12 mouse cellular contexts compared by ENCODE assay signal in the genomic region with DNA sequence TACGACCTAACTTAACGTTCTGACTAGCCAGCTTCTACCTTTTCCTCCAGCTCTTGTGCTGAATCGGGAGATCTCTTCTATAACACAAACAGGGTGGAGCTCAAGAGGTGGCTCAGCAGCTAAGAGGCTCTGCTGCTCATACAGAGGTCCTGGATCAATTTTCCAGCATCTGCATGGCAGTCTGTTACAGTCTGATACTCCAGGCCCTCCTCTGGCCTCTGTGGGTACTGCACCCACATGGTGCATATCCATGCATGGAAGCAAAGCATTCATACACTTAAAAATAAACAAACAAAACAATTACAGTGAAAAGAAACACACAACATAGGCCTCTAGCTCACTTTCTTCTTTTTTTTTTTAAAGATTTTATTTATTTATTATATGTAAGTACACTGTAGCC. TPM values are rescaled to one million over a fixed set of nuclear protein-coding genes. Genes with fewer than 3 reads are reported as not detected.
A peak's percentile ranks its signal among the peaks of the same experiment; 100 is the strongest.
DNase-seq lines count a peak whose midpoint lies in the region; ATAC-seq and TF ChIP-seq lines count a peak whose summit lies in the region.
"Not testable (repeated sequence)": the region's sequence is repeated elsewhere in the genome, so short reads cannot be mapped to it uniquely, and the experiment has no call there.
"Had no signal": no experiment of that assay in that cellular context is flagged by ENCODE, and none has a peak within 500 bp of the region (broad histone marks: within the 10 kb centered on the region; RNA-seq: fewer than 3 reads in every experiment).

No protein-coding gene starts in this region.

- not testable (repeated sequence) for TF ChIP-seq EP300 in liver, postnatal 0 days (IDR thresholded peaks at IDR 0.05; ENCODE audit: low read depth)

- H3K4me1 ChIP-seq in embryonic facial prominence, embryonic 10.5 days; forebrain, embryonic 15.5 days; heart, embryonic 13.5 days; intestine, embryonic 15.5 days (replicated peaks); limb, embryonic 13.5 days; liver, postnatal 0 days (ENCODE audit: insufficient read depth); neural tube, embryonic 12.5 days: not testable (repeated sequence)

- not testable (repeated sequence) for ATAC-seq in forebrain, embryonic 15.5 days (replicated peaks); heart, embryonic 13.5 days (ENCODE audit: extremely low read depth, insufficient number of reproducible peaks, low FRiP score, low TSS enrichment); intestine, embryonic 15.5 days; limb, embryonic 13.5 days (ENCODE audit: low FRiP score, low read depth); liver, postnatal 0 days; neural tube, embryonic 12.5 days (ENCODE audit: low FRiP score, low read depth)
- ATAC-seq in megakaryocyte-erythroid progenitor cell, adult 5-6 weeks (replicated peaks; ENCODE audit: low FRiP score, low TSS enrichment, poor library complexity, severe bottlenecking) = peak; percentile 51

- not testable (repeated sequence) for DNase-seq in embryonic facial prominence, embryonic 10.5 days (ENCODE audit: low spot score); liver, postnatal 0 days

- not testable (repeated sequence) for H3K27me3 ChIP-seq in embryonic facial prominence, embryonic 10.5 days (replicated peaks; ENCODE audit: low read depth, poor library complexity, severe bottlenecking); forebrain, embryonic 15.5 days; heart, embryonic 13.5 days (replicated peaks); intestine, embryonic 15.5 days (replicated peaks); limb, embryonic 13.5 days; liver, postnatal 0 days (ENCODE audit: insufficient read depth, low read length); neural tube, embryonic 12.5 days (replicated peaks)

- H3K4me2 ChIP-seq in forebrain, embryonic 15.5 days (replicated peaks) = not testable (repeated sequence)
- peak overlapping the region; percentile 82; the same call in 1 of the 2 replicates for H3K4me2 ChIP-seq in heart, embryonic 13.5 days
- peak overlapping the region; percentile 75 for H3K4me2 ChIP-seq in intestine, embryonic 15.5 days (replicated peaks)
- peak overlapping the region; percentile 73 for H3K4me2 ChIP-seq in limb, embryonic 13.5 days (replicated peaks)
- H3K4me2 ChIP-seq in liver, postnatal 0 days (ENCODE audit: low read depth, low read length) = peak overlapping the region; percentile 74; the same call in 1 of the 2 replicates
- peak overlapping the region; percentile 75; the same call in 1 of the 2 replicates for H3K4me2 ChIP-seq in neural tube, embryonic 12.5 days (replicated peaks)

- not testable (repeated sequence) for H3K27ac ChIP-seq in embryonic facial prominence, embryonic 10.5 days (replicated peaks); forebrain, embryonic 15.5 days (replicated peaks); heart, embryonic 13.5 days (replicated peaks); intestine, embryonic 15.5 days; limb, embryonic 13.5 days; liver, postnatal 0 days (ENCODE audit: low read depth); neural tube, embryonic 12.5 days

- H3K9ac ChIP-seq in forebrain, embryonic 15.5 days (replicated peaks); heart, embryonic 13.5 days; intestine, embryonic 15.5 days; limb, embryonic 13.5 days; liver, postnatal 0 days (replicated peaks); neural tube, embryonic 12.5 days: not testable (repeated sequence)

- TF ChIP-seq CTCF in liver, postnatal 0 days (IDR thresholded peaks at IDR 0.05; ENCODE audit: low read depth) = 0 out of 2 replicates have a peak, but pooled peaks have one; percentile 2

- H3K4me3 ChIP-seq in embryonic facial prominence, embryonic 10.5 days = peak overlapping the region; percentile 68
- peak overlapping the region; percentile 70; the same call in 1 of the 2 replicates for H3K4me3 ChIP-seq in forebrain, embryonic 15.5 days
- H3K4me3 ChIP-seq in heart, embryonic 13.5 days = peak overlapping the region; percentile 72
- not testable (repeated sequence) for H3K4me3 ChIP-seq in intestine, embryonic 15.5 days (replicated peaks); liver, postnatal 0 days (ENCODE audit: low read depth, low read length); neural tube, embryonic 12.5 days
- peak overlapping the region; percentile 63 for H3K4me3 ChIP-seq in limb, embryonic 13.5 days

- WGBS in embryonic facial prominence, embryonic 10.5 days = 97% methylated on average over 3 of the region's 3 CpGs
- 100% methylated on average over 3 of the region's 3 CpGs for WGBS in forebrain, embryonic 15.5 days
- WGBS in heart, embryonic 13.5 days = 90% methylated on average over 3 of the region's 3 CpGs
- 100% methylated on average over 3 of the region's 3 CpGs for WGBS in intestine, embryonic 15.5 days
- WGBS in limb, embryonic 13.5 days = 96% methylated on average over 3 of the region's 3 CpGs
- WGBS in liver, postnatal 0 days (ENCODE audit: insufficient replicate concordance) = 96% methylated on average over 3 of the region's 3 CpGs
- 98% methylated on average over 3 of the region's 3 CpGs for WGBS in neural tube, embryonic 12.5 days

- peaks cover 16% of the 10 kb centered on the region for H3K36me3 ChIP-seq in embryonic facial prominence, embryonic 10.5 days (replicated peaks)
- not testable (repeated sequence) for H3K36me3 ChIP-seq in forebrain, embryonic 15.5 days; intestine, embryonic 15.5 days; liver, postnatal 0 days (replicated peaks; ENCODE audit: insufficient read depth, low read length); neural tube, embryonic 12.5 days
- H3K36me3 ChIP-seq in heart, embryonic 13.5 days = peaks cover 11% of the 10 kb centered on the region
- peaks cover 11% of the 10 kb centered on the region; the same call in 1 of the 2 replicates for H3K36me3 ChIP-seq in limb, embryonic 13.5 days

- H3K9me3 ChIP-seq in embryonic facial prominence, embryonic 10.5 days; forebrain, embryonic 15.5 days; heart, embryonic 13.5 days; intestine, embryonic 15.5 days; limb, embryonic 13.5 days; liver, postnatal 0 days (ENCODE audit: low read length); neural tube, embryonic 12.5 days: not testable (repeated sequence)

RNA-seq across cellular contexts. Expression of gene Mfap1b, which starts 1.1 kb away (rescaled TPM):
- 53.2 and 55.4 TPM in 2 replicates for polyA plus RNA-seq in embryonic facial prominence, embryonic 10.5 days (2016; fragmentation: Nextera tagmentation; extraction: Ambion mirVana)
- polyA plus RNA-seq in forebrain, embryonic 15.5 days (2015; fragmentation: Nextera tagmentation; extraction: Ambion mirVana) = 69.9 and 73.1 TPM in 2 replicates
- 39.7 and 42.0 TPM in 2 replicates for polyA plus RNA-seq in heart, embryonic 13.5 days (2015; fragmentation: Nextera tagmentation; extraction: Ambion mirVana)
- 41.5 and 42.6 TPM in 2 replicates for polyA plus RNA-seq in intestine, embryonic 15.5 days (2015; fragmentation: Nextera tagmentation; extraction: Ambion mirVana)
- 63.9 and 67.0 TPM in 2 replicates for polyA plus RNA-seq in limb, embryonic 13.5 days (2015; fragmentation: Nextera tagmentation; extraction: Ambion mirVana)
- 13.2 and 13.9 TPM in 2 replicates for polyA plus RNA-seq in liver, postnatal 0 days (2015; fragmentation: Nextera tagmentation; extraction: Ambion mirVana)
- 19.7 and 20.2 TPM in 2 replicates for total RNA-seq in megakaryocyte-erythroid progenitor cell, adult 5-6 weeks (2014; fragmentation: Nextera tagmentation)
- total RNA-seq in megakaryocyte-erythroid progenitor cell, adult 5-6 weeks (2017) = 50.0 and 51.3 TPM in 2 replicates
- 74.2 and 77.8 TPM in 2 replicates for polyA plus RNA-seq in neural tube, embryonic 12.5 days (2016; fragmentation: Nextera tagmentation; extraction: Ambion mirVana)

RNA-seq across cellular contexts. Expression of gene Serinc4, which starts 16.2 kb away (rescaled TPM):
- 0.30 and 0.57 TPM in 2 replicates for polyA plus RNA-seq in embryonic facial prominence, embryonic 10.5 days (2016; fragmentation: Nextera tagmentation; extraction: Ambion mirVana)
- 1.3 and 1.6 TPM in 2 replicates for polyA plus RNA-seq in forebrain, embryonic 15.5 days (2015; fragmentation: Nextera tagmentation; extraction: Ambion mirVana)
- 0.07 and 0.13 TPM in 2 replicates for polyA plus RNA-seq in heart, embryonic 13.5 days (2015; fragmentation: Nextera tagmentation; extraction: Ambion mirVana)
- polyA plus RNA-seq in intestine, embryonic 15.5 days (2015; fragmentation: Nextera tagmentation; extraction: Ambion mirVana) = 0.23 and 0.30 TPM in 2 replicates
- 0.23 and 0.28 TPM in 2 replicates for polyA plus RNA-seq in limb, embryonic 13.5 days (2015; fragmentation: Nextera tagmentation; extraction: Ambion mirVana)
- polyA plus RNA-seq in liver, postnatal 0 days (2015; fragmentation: Nextera tagmentation; extraction: Ambion mirVana) = not detected in 2 replicates
- not detected in 2 replicates for total RNA-seq in megakaryocyte-erythroid progenitor cell, adult 5-6 weeks (2014; fragmentation: Nextera tagmentation)
- total RNA-seq in megakaryocyte-erythroid progenitor cell, adult 5-6 weeks (2017) = 1.4 TPM in 1 of 2 replicates, not detected in the other
- 0.46 and 0.79 TPM in 2 replicates for polyA plus RNA-seq in neural tube, embryonic 12.5 days (2016; fragmentation: Nextera tagmentation; extraction: Ambion mirVana)
- total RNA-seq: gastrocnemius, adult 8-10 months; heart, postnatal 36 days; liver, adult 2 months had no signal

RNA-seq across cellular contexts. Expression of gene Hypk, which starts 19.7 kb away (rescaled TPM):
- polyA plus RNA-seq in embryonic facial prominence, embryonic 10.5 days (2016; fragmentation: Nextera tagmentation; extraction: Ambion mirVana) = 143 and 146 TPM in 2 replicates
- polyA plus RNA-seq in forebrain, embryonic 15.5 days (2015; fragmentation: Nextera tagmentation; extraction: Ambion mirVana) = 112 TPM in 2 replicates
- 96.3 and 106 TPM in 2 replicates for polyA plus RNA-seq in heart, embryonic 13.5 days (2015; fragmentation: Nextera tagmentation; extraction: Ambion mirVana)
- 88.6 and 101 TPM in 2 replicates for polyA plus RNA-seq in intestine, embryonic 15.5 days (2015; fragmentation: Nextera tagmentation; extraction: Ambion mirVana)
- polyA plus RNA-seq in limb, embryonic 13.5 days (2015; fragmentation: Nextera tagmentation; extraction: Ambion mirVana) = 132 and 133 TPM in 2 replicates
- 54.3 and 56.0 TPM in 2 replicates for polyA plus RNA-seq in liver, postnatal 0 days (2015; fragmentation: Nextera tagmentation; extraction: Ambion mirVana)
- total RNA-seq in megakaryocyte-erythroid progenitor cell, adult 5-6 weeks (2014; fragmentation: Nextera tagmentation) = 154 and 217 TPM in 2 replicates
- 184 and 205 TPM in 2 replicates for total RNA-seq in megakaryocyte-erythroid progenitor cell, adult 5-6 weeks (2017)
- 97.6 and 113 TPM in 2 replicates for polyA plus RNA-seq in neural tube, embryonic 12.5 days (2016; fragmentation: Nextera tagmentation; extraction: Ambion mirVana)

RNA-seq across cellular contexts. Expression of gene Serf2, which starts 23.8 kb away (rescaled TPM):
- 482 and 494 TPM in 2 replicates for polyA plus RNA-seq in embryonic facial prominence, embryonic 10.5 days (2016; fragmentation: Nextera tagmentation; extraction: Ambion mirVana)
- 330 and 368 TPM in 2 replicates for polyA plus RNA-seq in forebrain, embryonic 15.5 days (2015; fragmentation: Nextera tagmentation; extraction: Ambion mirVana)
- polyA plus RNA-seq in heart, embryonic 13.5 days (2015; fragmentation: Nextera tagmentation; extraction: Ambion mirVana) = 522 and 573 TPM in 2 replicates
- polyA plus RNA-seq in intestine, embryonic 15.5 days (2015; fragmentation: Nextera tagmentation; extraction: Ambion mirVana) = 476 and 498 TPM in 2 replicates
- polyA plus RNA-seq in limb, embryonic 13.5 days (2015; fragmentation: Nextera tagmentation; extraction: Ambion mirVana) = 513 and 546 TPM in 2 replicates
- 264 and 266 TPM in 2 replicates for polyA plus RNA-seq in liver, postnatal 0 days (2015; fragmentation: Nextera tagmentation; extraction: Ambion mirVana)
- 408 and 415 TPM in 2 replicates for total RNA-seq in megakaryocyte-erythroid progenitor cell, adult 5-6 weeks (2014; fragmentation: Nextera tagmentation)
- 367 and 469 TPM in 2 replicates for total RNA-seq in megakaryocyte-erythroid progenitor cell, adult 5-6 weeks (2017)
- polyA plus RNA-seq in neural tube, embryonic 12.5 days (2016; fragmentation: Nextera tagmentation; extraction: Ambion mirVana) = 470 and 490 TPM in 2 replicates

RNA-seq across cellular contexts. Expression of gene Ell3, which starts 28.7 kb away (rescaled TPM):
- polyA plus RNA-seq in embryonic facial prominence, embryonic 10.5 days (2016; fragmentation: Nextera tagmentation; extraction: Ambion mirVana) = 8.0 and 12.0 TPM in 2 replicates
- polyA plus RNA-seq in forebrain, embryonic 15.5 days (2015; fragmentation: Nextera tagmentation; extraction: Ambion mirVana) = 1.8 and 1.9 TPM in 2 replicates
- polyA plus RNA-seq in heart, embryonic 13.5 days (2015; fragmentation: Nextera tagmentation; extraction: Ambion mirVana) = 1.4 and 1.6 TPM in 2 replicates
- polyA plus RNA-seq in intestine, embryonic 15.5 days (2015; fragmentation: Nextera tagmentation; extraction: Ambion mirVana) = 8.5 and 9.2 TPM in 2 replicates
- 9.8 TPM in 2 replicates for polyA plus RNA-seq in limb, embryonic 13.5 days (2015; fragmentation: Nextera tagmentation; extraction: Ambion mirVana)
- polyA plus RNA-seq in liver, postnatal 0 days (2015; fragmentation: Nextera tagmentation; extraction: Ambion mirVana) = 1.9 and 2.1 TPM in 2 replicates
- not detected in 2 replicates for total RNA-seq in megakaryocyte-erythroid progenitor cell, adult 5-6 weeks (2014; fragmentation: Nextera tagmentation)
- total RNA-seq in megakaryocyte-erythroid progenitor cell, adult 5-6 weeks (2017) = not detected in 2 replicates
- polyA plus RNA-seq in neural tube, embryonic 12.5 days (2016; fragmentation: Nextera tagmentation; extraction: Ambion mirVana) = 2.4 and 2.5 TPM in 2 replicates
- total RNA-seq: gastrocnemius, adult 8-10 months; heart, postnatal 36 days; left cerebral cortex, adult 18-20 months had no signal
